Mouse (Mus musculus) MEL (cell line): ENCODE data around the gene Tomm40.

Experiments used
- CHD2 ChIP-seq: IDR thresholded peaks from 2 replicates; pipeline ENCODE4 v1.6.1; 2011; ENCODE audit warnings: low read length, improper control_type of control experiment
- CTCF ChIP-seq, 3 experiments: IDR thresholded peaks in 2 of 3; conservative IDR thresholded peaks in 1 of 3; 2 replicates each; pipeline ENCODE4 v1.5.1; 2011 to 2012; ENCODE audit warnings: low read length in 3 of 3, low read depth in 2 of 3, mild to moderate bottlenecking in 2 of 3, improper control_type of control experiment in 1 of 3, inconsistent platforms in 1 of 3, mixed read lengths in 1 of 3, moderate library complexity in 1 of 3; ENCODE audit not compliant: control insufficient read depth in 1 of 3, insufficient read depth in 1 of 3, poor library complexity in 1 of 3, severe bottlenecking in 1 of 3
- EP300 ChIP-seq, 2 experiments: IDR thresholded peaks; 2 replicates each; pipeline ENCODE4 v1.6.1; 2011; ENCODE audit warnings: improper control_type of control experiment in 2 of 2, low read length in 2 of 2, low read depth in 1 of 2, mild to moderate bottlenecking in 1 of 2
- HCFC1 ChIP-seq: IDR thresholded peaks from 2 replicates; pipeline ENCODE4 v1.6.1; 2012; ENCODE audit warnings: low read depth, mild to moderate bottlenecking, inconsistent platforms, low read length, improper control_type of control experiment, moderate library complexity
- MAFK ChIP-seq: IDR thresholded peaks from 2 replicates; pipeline ENCODE4 v1.6.1; 2011; ENCODE audit warnings: low read depth, mild to moderate bottlenecking, low read length, improper control_type of control experiment, borderline replicate concordance
- POLR2A ChIP-seq, 2 experiments: IDR thresholded peaks; 2 replicates each; pipeline ENCODE4 v1.6.1; 2011 to 2012; ENCODE audit warnings: low read length in 2 of 2, mild to moderate bottlenecking in 2 of 2, control low read depth in 1 of 2, improper control_type of control experiment in 1 of 2, low read depth in 1 of 2, moderate library complexity in 1 of 2; ENCODE audit not compliant: control insufficient read depth in 1 of 2, insufficient read depth in 1 of 2, poor library complexity in 1 of 2

DNA sequence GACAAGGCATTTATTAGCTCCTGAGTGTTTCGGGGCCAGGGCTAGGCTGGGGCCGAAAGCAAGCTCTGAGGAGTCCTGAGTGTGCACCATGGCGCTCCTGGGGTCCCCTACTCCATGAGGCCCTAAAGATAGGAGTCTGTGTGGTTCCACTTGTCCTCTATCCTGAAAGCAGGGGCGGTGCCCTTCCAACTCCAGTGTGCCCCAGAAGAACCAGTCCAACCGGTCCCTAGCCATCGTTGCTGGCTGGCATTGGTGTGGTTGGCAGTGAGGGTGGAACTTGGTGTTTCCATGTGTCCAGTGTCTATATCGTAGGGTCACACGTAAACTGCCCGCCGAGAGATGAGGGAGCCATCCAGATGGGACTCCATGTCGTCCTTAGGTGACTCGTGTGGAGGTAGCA is 8.9 kb upstream of the Tomm40 start:
- no peak for TF ChIP-seq CTCF (IDR thresholded peaks at IDR 0.05 in 2 of 3, conservative IDR thresholded peaks at IDR 0.05 in 1 of 3; ENCODE audit: control insufficient read depth in 1 of 3, insufficient read depth in 1 of 3, low read depth in 2 of 3, low read length in 3 of 3, poor library complexity in 1 of 3, severe bottlenecking in 1 of 3)
- no peak for TF ChIP-seq POLR2A (IDR thresholded peaks at IDR 0.05; ENCODE audit: control insufficient read depth in 1 of 2, insufficient read depth in 1 of 2, low read depth in 1 of 2, low read length in 2 of 2, poor library complexity in 1 of 2)
- TF ChIP-seq HCFC1 = no peak
- no peak for TF ChIP-seq EP300 (IDR thresholded peaks at IDR 0.05; ENCODE audit: low read depth in 1 of 2, low read length in 2 of 2)
- TF ChIP-seq CHD2 = no peak
- no peak for TF ChIP-seq MAFK
